Mouse (Mus musculus): Measurements from ENCODE around the gene Dars.
A peak's percentile ranks its signal among the peaks of the same experiment; 100 is the strongest.

Gene Dars

GRCm38 (mm10) chr1:128416584-128417532 lies at the start of gene Dars:
Gene Dars, minus strand, starts transcription at chr1:128417368.
- DNase-seq, result peak; percentile 88 to 95

DNA sequence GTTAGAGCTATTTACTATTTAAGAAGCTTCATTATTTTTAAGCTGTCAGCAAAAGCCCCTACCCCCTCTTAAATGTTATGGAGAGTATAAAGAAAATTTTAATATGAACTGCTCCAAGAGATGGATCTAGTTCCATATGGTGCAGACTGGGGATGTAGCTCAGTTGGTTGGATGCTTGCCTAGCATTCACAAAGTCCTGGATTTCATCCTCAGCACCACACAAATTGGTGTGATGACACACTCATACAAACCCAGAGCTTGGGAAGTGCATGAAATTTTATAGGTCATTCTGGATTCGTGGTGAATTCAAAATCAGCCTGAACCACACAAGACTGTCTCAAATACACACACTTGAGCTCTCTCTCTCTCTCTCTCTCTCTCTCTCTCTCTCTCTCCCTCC lies 49.7 kb upstream of the Dars start:
- no peak for DNase-seq

GRCm38 (mm10) chr1:128463478-128463877 lies 46.3 kb upstream of the Dars start:
- DNase-seq, result no peak

DNA sequence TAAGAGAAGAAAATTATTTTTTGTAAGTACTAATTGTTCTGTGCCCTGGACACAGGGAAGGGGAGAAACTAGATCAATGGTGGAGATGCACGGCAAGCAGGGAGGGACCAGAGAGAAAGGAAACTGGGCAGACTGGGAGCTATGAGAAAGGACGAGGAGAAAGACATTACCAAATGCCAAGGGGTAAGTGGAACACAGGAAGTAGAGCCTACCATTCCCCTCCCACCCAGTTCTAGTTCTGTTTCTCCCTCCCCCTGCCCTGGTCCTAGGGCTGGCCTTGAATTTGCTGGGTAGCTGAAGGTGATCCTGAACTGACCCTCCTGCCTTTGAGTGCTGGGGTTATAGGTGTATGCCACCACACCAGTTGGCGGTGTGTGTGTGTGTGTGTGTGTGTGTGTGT lies 45.2 kb upstream of the Dars start:
- DNase-seq, result no peak

DNA sequence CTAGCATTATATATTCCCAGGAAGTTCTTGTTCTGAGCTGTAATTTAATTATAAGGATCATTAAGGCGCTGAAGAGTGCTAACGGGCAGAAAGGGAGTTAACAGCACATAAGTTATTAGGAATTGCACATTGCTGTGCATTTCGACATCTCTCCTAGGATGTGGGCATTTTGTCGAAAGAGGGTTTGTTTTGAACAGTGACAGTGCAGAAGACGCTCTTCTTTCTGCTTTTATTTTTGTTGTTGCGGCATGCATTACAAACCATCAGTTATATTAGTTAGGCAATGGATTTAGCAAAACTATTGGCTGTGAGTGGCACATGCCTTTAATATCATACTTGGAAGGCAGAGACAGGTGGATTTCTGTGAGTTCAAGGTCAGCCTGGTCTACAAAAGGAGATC lies 43.6 kb upstream of the Dars start:
- DNase-seq, result no peak

GRCm38 (mm10) chr1:128459439-128459838 lies 42.3 kb upstream of the Dars start:
- DNase-seq, result no peak

DNA sequence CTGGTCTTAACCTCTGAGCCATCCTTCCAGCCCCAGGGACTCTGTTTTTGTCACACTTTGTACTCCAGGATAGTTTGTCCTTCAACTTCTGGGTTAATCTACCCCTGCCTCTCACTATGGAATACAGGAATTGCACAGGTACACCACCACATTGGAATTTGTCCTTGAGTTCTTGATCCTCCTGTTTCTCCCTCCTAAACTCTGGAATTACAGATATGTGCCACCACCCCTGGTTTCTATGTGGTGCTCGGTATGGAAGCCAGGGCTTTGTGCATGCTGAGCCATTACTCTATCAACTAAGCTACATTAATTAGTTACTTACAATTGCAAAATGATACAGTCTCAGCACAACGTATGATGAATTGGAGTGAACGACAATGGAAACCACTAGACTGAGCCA lies 41.8 kb upstream of the Dars start:
- DNase-seq, result no peak

DNA sequence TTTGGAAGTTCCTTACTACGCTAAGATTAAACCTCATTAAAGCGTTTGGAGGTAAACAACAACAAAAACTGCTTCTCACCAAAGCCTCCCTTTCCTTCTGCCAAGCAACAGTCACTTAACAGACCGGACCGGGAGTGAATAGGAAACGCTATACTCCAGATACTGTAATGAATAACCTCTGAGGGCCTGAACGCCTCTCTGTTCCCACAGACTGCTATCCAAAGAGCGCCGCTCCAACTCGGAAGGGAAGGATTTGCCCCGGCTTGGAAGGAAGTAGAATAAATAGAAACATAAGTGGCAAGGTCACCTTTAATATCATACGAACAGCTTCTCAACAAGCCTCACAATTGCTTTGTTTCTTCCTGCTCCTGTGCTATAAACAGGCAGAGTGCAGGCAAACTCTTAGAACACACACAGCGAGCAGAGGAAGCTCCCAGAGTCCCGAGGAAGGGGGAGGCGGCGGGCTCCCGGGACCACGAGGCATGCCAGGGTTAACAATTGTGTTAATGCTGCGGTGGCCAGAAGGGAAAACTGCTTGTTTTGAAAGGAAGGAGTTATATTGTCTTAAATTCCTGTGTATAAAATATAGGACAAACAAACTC lies 39.8 kb upstream of the Dars start:
- peak; percentile 11 to 21 for DNase-seq

GRCm38 (mm10) chr1:128456271-128456670 lies 39.1 kb upstream of the Dars start:
- DNase-seq, result no peak

DNA sequence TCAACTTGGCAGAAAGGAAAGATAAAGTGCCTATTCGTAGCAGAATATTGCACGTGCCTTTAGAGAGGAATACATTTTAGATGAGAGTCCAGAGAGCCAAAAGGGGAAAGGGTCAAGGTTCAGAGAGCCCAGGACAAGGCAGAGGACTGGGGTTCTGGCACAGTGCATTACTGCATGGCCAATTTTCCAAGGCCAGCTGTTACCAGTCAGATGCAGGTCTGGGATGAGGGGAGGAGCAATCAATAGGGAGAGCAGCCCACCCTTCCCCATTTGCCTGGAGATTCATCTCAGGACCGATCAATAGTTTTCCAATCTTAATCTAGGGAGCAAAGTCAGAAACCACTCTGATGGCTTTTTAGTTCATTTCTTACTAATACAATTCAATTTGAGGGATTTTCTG lies 35.0 kb upstream of the Dars start:
- no peak for DNase-seq

DNA sequence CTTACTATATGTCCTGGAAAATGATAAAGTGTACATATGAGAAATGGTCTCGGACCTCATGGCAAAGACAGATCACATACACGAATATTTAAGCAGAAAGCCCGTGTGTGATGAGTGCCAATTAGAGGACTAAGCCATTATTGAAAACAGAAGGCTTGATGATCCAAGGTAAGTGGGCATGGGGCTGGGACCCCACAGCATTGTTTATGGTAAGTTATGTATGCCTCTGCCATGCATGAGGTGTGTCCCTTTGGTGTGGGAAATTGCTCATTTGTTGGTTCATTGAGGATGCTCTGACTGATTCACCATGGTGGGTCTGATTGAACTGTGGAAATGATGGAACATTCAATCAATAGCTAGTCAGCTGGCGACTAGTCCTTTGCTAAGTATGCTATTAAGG lies 34.0 kb upstream of the Dars start:
- DNase-seq, result no peak

GRCm38 (mm10) chr1:128447206-128447902 lies 30.2 kb upstream of the Dars start:
- no peak for DNase-seq

GRCm38 (mm10) chr1:128443890-128444839 lies 27.0 kb upstream of the Dars start:
- DNase-seq, result no peak

DNA sequence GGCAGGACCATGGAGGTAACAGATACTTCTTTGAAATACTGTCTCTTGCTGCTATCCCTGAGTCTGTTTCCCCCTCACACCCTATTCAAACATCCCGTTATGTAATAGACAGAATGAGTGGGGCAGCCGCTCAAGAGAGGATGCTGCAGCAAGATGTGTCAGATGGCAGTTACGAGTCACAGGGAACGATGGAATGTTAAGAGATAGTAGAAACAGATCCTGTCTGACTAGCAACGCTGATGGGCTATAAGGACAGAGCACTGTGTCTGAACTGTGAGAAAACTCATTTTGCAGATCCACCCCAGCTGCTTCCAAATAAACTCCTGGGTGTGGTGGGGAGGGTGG lies 23.9 kb upstream of the Dars start:
- DNase-seq, result no peak

GRCm38 (mm10) chr1:128440386-128441128 lies 23.4 kb upstream of the Dars start:
- DNase-seq, result no peak

GRCm38 (mm10) chr1:128439618-128440017 lies 22.4 kb upstream of the Dars start:
- no peak for DNase-seq

DNA sequence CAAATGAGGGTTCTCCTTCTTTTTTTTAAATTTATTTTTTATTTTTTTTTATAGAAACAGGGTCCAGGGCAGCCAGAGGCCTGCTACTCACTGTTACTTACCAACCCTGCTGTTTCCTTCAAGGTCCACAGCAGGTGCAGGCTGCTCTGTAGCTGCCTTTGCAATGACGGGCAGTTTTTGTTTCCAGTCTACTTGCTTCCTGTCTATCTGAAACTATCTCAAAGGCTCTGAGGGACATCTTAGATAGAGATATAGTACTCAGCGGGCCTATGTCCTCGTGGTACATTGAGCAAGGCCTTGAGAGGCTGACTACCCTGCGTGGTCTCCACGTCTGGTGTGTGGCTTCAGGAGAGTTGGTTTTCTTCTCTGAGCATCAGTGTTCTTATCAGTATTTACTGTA lies 21.4 kb upstream of the Dars start:
- DNase-seq, result no peak

DNA sequence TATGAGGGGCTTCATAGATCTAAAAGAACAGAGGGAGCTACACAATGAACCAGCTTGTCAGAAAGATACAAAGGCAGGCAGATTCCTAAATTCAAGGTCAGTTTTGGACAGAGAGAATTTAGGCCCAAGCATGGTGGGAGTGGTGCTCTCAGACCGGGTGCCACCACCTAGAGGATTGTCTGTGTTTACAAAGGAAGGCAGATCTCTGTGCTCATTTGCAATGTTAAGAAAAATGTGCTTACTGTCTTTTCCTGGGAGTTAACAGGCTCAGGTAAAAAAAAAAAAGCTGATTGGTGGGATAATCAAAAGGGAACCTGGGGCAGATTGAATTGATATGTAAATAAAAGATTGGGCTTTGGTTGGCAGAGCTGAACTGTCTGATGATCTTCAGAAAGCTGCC lies 20.1 kb upstream of the Dars start:
- no peak for DNase-seq

DNA sequence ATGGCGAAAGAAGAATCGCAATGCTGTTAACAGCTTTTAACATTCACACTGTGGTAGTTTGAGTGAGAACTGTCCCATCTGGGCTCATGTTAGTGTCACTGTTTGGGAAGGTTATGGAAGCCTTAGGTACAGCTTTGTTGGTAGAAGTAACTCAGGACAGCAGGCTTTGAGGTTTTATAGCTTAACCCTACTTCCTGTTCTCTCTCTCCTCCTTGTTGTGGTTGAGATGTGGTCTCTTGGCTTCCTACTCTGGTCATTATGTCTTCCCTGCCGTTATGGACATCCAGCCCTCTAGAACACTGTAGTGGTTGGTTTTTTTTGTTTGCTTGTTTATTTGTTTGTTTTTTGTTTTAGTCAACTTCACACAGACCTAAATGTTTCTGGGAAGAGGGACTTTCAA lies 18.8 kb upstream of the Dars start:
- no peak for DNase-seq

GRCm38 (mm10) chr1:128435551-128435950 lies 18.4 kb upstream of the Dars start:
- no peak for DNase-seq

GRCm38 (mm10) chr1:128424928-128425327 lies 7.8 kb upstream of the Dars start:
- no peak for DNase-seq

- no peak for DNase-seq
These were observed 343 bp upstream of the Dars start for GRCm38 (mm10) chr1:128417533-128417888.

All from kidney, adult 8-10 months (tissue).